Mouse (Mus musculus): ENCODE results near the gene Tnpo3. TPM values are rescaled to one million over a fixed set of nuclear protein-coding genes. Genes with fewer than 3 reads are reported as not detected.
A peak's percentile ranks its signal among the peaks of the same experiment; 100 is the strongest.

The Tnpo3 gene
- polyA plus RNA-seq, 1 experiment from 2014 or later = 119 TPM

GRCm38 (mm10) chr6:29527361-29528164 lies 82.1 kb downstream of the Tnpo3 start:
- DNase-seq (ENCODE audit: low spot score) (no peak), ATAC-seq (replicated peaks; ENCODE audit: low FRiP score) (no peak)
- no peaks in the 10 kb centered on the region for H3K9me3 ChIP-seq (ENCODE audit: control insufficient read depth, low read length)
- H3K4me1 ChIP-seq (replicated peaks; ENCODE audit: control insufficient read depth, insufficient read depth, low read length) = peaks cover 2% of the 10 kb centered on the region; the same call in 1 of the 2 replicates
- no peaks in the 10 kb centered on the region for H3K36me3 ChIP-seq (ENCODE audit: control insufficient read depth, insufficient read depth, low read length)
- H3K9ac ChIP-seq (ENCODE audit: low read length) = no peak overlapping the region; the same call in 1 of the 2 replicates
- WGBS = 5% methylated on average over 34 of the region's 34 CpGs
- H3K4me3 ChIP-seq (ENCODE audit: low read depth, low read length) = peak overlapping the region; percentile 49
- peaks cover 48% of the 10 kb centered on the region for H3K27me3 ChIP-seq (ENCODE audit: control insufficient read depth, insufficient read depth, low read length)
- peak overlapping the region; percentile 91 for H3K4me2 ChIP-seq (ENCODE audit: low read depth, low read length, severe bottlenecking)
- no peak overlapping the region for H3K27ac ChIP-seq (ENCODE audit: low read depth, low read length)

GRCm38 (mm10) chr6:29526281-29527251 lies 83.1 kb downstream of the Tnpo3 start, which contains the start of gene Irf5:
Irf5 (plus strand) TSS chr6:29526625.
- WGBS = 1% methylated on average over 85 of the region's 96 CpGs
- Histone ChIP-seq H3K9me3 (ENCODE audit: control insufficient read depth, low read length) (no peaks in the 10 kb centered on the region), H3K4me3 (ENCODE audit: low read depth, low read length) (peak within 1 kb of the TSS; percentile 49), H3K4me1 (replicated peaks; ENCODE audit: control insufficient read depth, insufficient read depth, low read length) (peaks cover 2% of the 10 kb centered on the region; the same call in 1 of the 2 replicates), H3K27me3 (ENCODE audit: control insufficient read depth, insufficient read depth, low read length) (peaks cover 48% of the 10 kb centered on the region), H3K4me2 (ENCODE audit: low read depth, low read length, severe bottlenecking) (peak within 1 kb of the TSS; percentile 91), H3K27ac (ENCODE audit: low read depth, low read length) (no peak within 1 kb of the TSS), H3K9ac (ENCODE audit: low read length) (peak within 1 kb of the TSS; percentile 49), H3K36me3 (ENCODE audit: control insufficient read depth, insufficient read depth, low read length) (no peaks in the 10 kb centered on the region)
- ATAC-seq (replicated peaks; ENCODE audit: low FRiP score) = peak; percentile 49
- DNase-seq (ENCODE audit: low spot score) = peak; percentile 67

- no peak overlapping the region for H3K9ac ChIP-seq (ENCODE audit: low read length)
- H3K27me3 ChIP-seq (ENCODE audit: control insufficient read depth, insufficient read depth, low read length) = peaks cover 43% of the 10 kb centered on the region
- no peaks in the 10 kb centered on the region for H3K36me3 ChIP-seq (ENCODE audit: control insufficient read depth, insufficient read depth, low read length)
- H3K9me3 ChIP-seq (ENCODE audit: control insufficient read depth, low read length) = no peaks in the 10 kb centered on the region
- WGBS = 62% methylated on average over 6 of the region's 6 CpGs
- no peak for ATAC-seq (replicated peaks; ENCODE audit: low FRiP score)
- H3K27ac ChIP-seq (ENCODE audit: low read depth, low read length) = no peak overlapping the region
- peaks cover 2% of the 10 kb centered on the region; the same call in 1 of the 2 replicates for H3K4me1 ChIP-seq (replicated peaks; ENCODE audit: control insufficient read depth, insufficient read depth, low read length)
- no peak overlapping the region for H3K4me3 ChIP-seq (ENCODE audit: low read depth, low read length)
- no peak overlapping the region for H3K4me2 ChIP-seq (ENCODE audit: low read depth, low read length, severe bottlenecking)
- DNase-seq (ENCODE audit: low spot score) = no peak
Observed at GRCm38 (mm10) chr6:29525256-29525655, 84.4 kb downstream of the Tnpo3 start.

- Histone ChIP-seq H3K4me1 (replicated peaks; ENCODE audit: control insufficient read depth, insufficient read depth, low read length) (peaks cover 2% of the 10 kb centered on the region; the same call in 1 of the 2 replicates), H3K27me3 (ENCODE audit: control insufficient read depth, insufficient read depth, low read length) (peaks cover 37% of the 10 kb centered on the region), H3K27ac (ENCODE audit: low read depth, low read length) (no peak overlapping the region), H3K9ac (ENCODE audit: low read length) (no peak overlapping the region), H3K36me3 (ENCODE audit: control insufficient read depth, insufficient read depth, low read length) (no peaks in the 10 kb centered on the region), H3K4me2 (ENCODE audit: low read depth, low read length, severe bottlenecking) (no peak overlapping the region), H3K4me3 (ENCODE audit: low read depth, low read length) (no peak overlapping the region), H3K9me3 (ENCODE audit: control insufficient read depth, low read length) (no peaks in the 10 kb centered on the region)
- no peak for ATAC-seq (replicated peaks; ENCODE audit: low FRiP score)
- no peak for DNase-seq (ENCODE audit: low spot score)
- WGBS = 73% methylated on average over 6 of the region's 6 CpGs
Observed at GRCm38 (mm10) chr6:29524034-29524489, 85.6 kb downstream of the Tnpo3 start.

- peaks cover 33% of the 10 kb centered on the region for H3K27me3 ChIP-seq (ENCODE audit: control insufficient read depth, insufficient read depth, low read length)
Observed at GRCm38 (mm10) chr6:29523301-29524033, 86.2 kb downstream of the Tnpo3 start.

GRCm38 (mm10) chr6:29522626-29523300 lies 86.9 kb downstream of the Tnpo3 start:
- H3K4me1 ChIP-seq (replicated peaks; ENCODE audit: control insufficient read depth, insufficient read depth, low read length) = peaks cover 2% of the 10 kb centered on the region; the same call in 1 of the 2 replicates
- no peaks in the 10 kb centered on the region for H3K36me3 ChIP-seq (ENCODE audit: control insufficient read depth, insufficient read depth, low read length)
- no peak overlapping the region for H3K4me2 ChIP-seq (ENCODE audit: low read depth, low read length, severe bottlenecking)
- DNase-seq (ENCODE audit: low spot score) = no peak
- no peaks in the 10 kb centered on the region for H3K9me3 ChIP-seq (ENCODE audit: control insufficient read depth, low read length)
- WGBS = 78% methylated on average over 6 of the region's 6 CpGs
- no peak overlapping the region for H3K27ac ChIP-seq (ENCODE audit: low read depth, low read length)
- H3K27me3 ChIP-seq (ENCODE audit: control insufficient read depth, insufficient read depth, low read length) = peaks cover 26% of the 10 kb centered on the region
- ATAC-seq (replicated peaks; ENCODE audit: low FRiP score) = no peak
- H3K9ac ChIP-seq (ENCODE audit: low read length) = no peak overlapping the region
- H3K4me3 ChIP-seq (ENCODE audit: low read depth, low read length) = no peak overlapping the region

More at GRCm38 (mm10) chr6:29523301-29524033, 86.2 kb downstream of the Tnpo3 start:
- 80% methylated on average over 12 of the region's 12 CpGs for WGBS
- Histone ChIP-seq H3K4me3 (ENCODE audit: low read depth, low read length) (no peak overlapping the region), H3K27ac (ENCODE audit: low read depth, low read length) (no peak overlapping the region), H3K4me2 (ENCODE audit: low read depth, low read length, severe bottlenecking) (no peak overlapping the region), H3K9me3 (ENCODE audit: control insufficient read depth, low read length) (no peaks in the 10 kb centered on the region), H3K9ac (ENCODE audit: low read length) (no peak overlapping the region), H3K4me1 (replicated peaks; ENCODE audit: control insufficient read depth, insufficient read depth, low read length) (peaks cover 2% of the 10 kb centered on the region; the same call in 1 of the 2 replicates), H3K36me3 (ENCODE audit: control insufficient read depth, insufficient read depth, low read length) (no peaks in the 10 kb centered on the region)
- no peak for DNase-seq (ENCODE audit: low spot score)
- ATAC-seq (replicated peaks; ENCODE audit: low FRiP score) = no peak

GRCm38 (mm10) chr6:29517139-29517538 lies 92.5 kb downstream of the Tnpo3 start:
- Histone ChIP-seq H3K4me3 (ENCODE audit: low read depth, low read length) (no peak overlapping the region), H3K4me1 (replicated peaks; ENCODE audit: control insufficient read depth, insufficient read depth, low read length) (peaks cover 4% of the 10 kb centered on the region; the same call in 1 of the 2 replicates), H3K27me3 (ENCODE audit: control insufficient read depth, insufficient read depth, low read length) (no peaks in the 10 kb centered on the region; the same call in 1 of the 2 replicates), H3K9me3 (ENCODE audit: control insufficient read depth, low read length) (no peaks in the 10 kb centered on the region), H3K27ac (ENCODE audit: low read depth, low read length) (no peak overlapping the region), H3K9ac (ENCODE audit: low read length) (no peak overlapping the region), H3K36me3 (ENCODE audit: control insufficient read depth, insufficient read depth, low read length) (no peaks in the 10 kb centered on the region), H3K4me2 (ENCODE audit: low read depth, low read length, severe bottlenecking) (no peak overlapping the region)
- peak; percentile 30; the same call in 1 of the 2 replicates for ATAC-seq (replicated peaks; ENCODE audit: low FRiP score)
- 10% methylated on average over 5 of the region's 5 CpGs for WGBS
- DNase-seq (ENCODE audit: low spot score) = peak; percentile 80
